Mouse (Mus musculus) G1E (cell line): ENCODE results near the gene Cct6b.

Experiments used
- CTCF ChIP-seq: IDR thresholded peaks from 2 replicates; pipeline ENCODE4 v1.5.1; 2012; ENCODE audit warnings: low read depth, low read length, inconsistent platforms, mixed read lengths
- GATA1 ChIP-seq: IDR thresholded peaks from 2 replicates; pipeline ENCODE4 v1.6.1; 2012; ENCODE audit warnings: borderline replicate concordance, low read length, inconsistent platforms, mixed read lengths
- GATA2 ChIP-seq: IDR thresholded peaks from 2 replicates; pipeline ENCODE4 v1.6.1; 2012; ENCODE audit warnings: low read depth, low read length, inconsistent platforms, borderline replicate concordance
- POLR2AphosphoS5 ChIP-seq: IDR thresholded peaks from 2 replicates; pipeline ENCODE4 v1.6.1; 2012; ENCODE audit warnings: low read depth, low read length, inconsistent platforms; ENCODE audit not compliant: insufficient replicate concordance
- TAL1 ChIP-seq: conservative IDR thresholded peaks from 2 replicates; pipeline ENCODE4 v1.6.1; 2012; ENCODE audit warnings: low read depth, low read length, inconsistent platforms, mixed read lengths

DNA sequence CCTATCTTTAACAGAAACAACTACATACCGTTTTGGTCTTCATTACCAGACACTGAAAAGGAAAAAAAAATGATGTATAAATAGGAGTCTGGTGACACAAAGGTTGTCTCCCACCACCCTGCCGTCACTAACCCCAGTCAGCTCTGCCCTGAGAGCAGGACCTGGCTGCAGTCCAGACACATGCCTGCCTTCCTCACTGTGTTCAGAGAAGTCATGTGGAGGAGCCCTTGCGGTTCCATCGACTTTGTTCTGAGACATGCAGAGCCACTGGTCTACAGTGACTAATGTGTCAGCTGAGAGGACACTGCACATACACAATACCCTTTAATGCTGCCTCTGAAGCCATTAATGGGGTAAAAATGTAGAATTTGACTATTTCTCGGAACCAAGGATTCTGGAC, 44.4 kb upstream of the Cct6b start:
- TF ChIP-seq CTCF, result no peak
- no peak for TF ChIP-seq TAL1
- no peak for TF ChIP-seq GATA1
- no peak for TF ChIP-seq POLR2AphosphoS5
- TF ChIP-seq GATA2, result no peak
